Mouse (Mus musculus) hindbrain, embryonic 14.5 days (tissue): Measurements from ENCODE around the gene Hdhd5. TPM values are rescaled to one million over a fixed set of nuclear protein-coding genes. Genes with fewer than 3 reads are reported as not detected.

ENCODE experiments used
- ATAC-seq: fragments of 200-750 bp; cut with Nextera tagmentation; 2 replicates; pipeline ENCODE4 v1.8.0; 2017; ENCODE audit warnings: moderate number of reproducible peaks, mild to moderate bottlenecking, moderate TSS enrichment, moderate library complexity; ENCODE audit not compliant: low FRiP score
- DNase-seq: peaks from one replicate; pipeline ENCODE4 v3.0.0-alpha.2; 2015; ENCODE audit warnings: low spot score
- H3K27ac ChIP-seq: fragments of 300-500 bp; sonication (generic); 2 replicates; pipeline ENCODE4 v1.5.1; 2014; ENCODE audit warnings: mild to moderate bottlenecking, moderate library complexity
- H3K27me3 ChIP-seq: fragments of 300-500 bp; sonication (generic); 2 replicates; pipeline ENCODE4 v1.6.1; 2014; ENCODE audit warnings: mild to moderate bottlenecking, low read length, mixed read lengths; ENCODE audit not compliant: control insufficient read depth, insufficient read depth
- H3K36me3 ChIP-seq: fragments of 300-500 bp; sonication (generic); replicated peaks from 2 replicates; pipeline ENCODE4 v1.6.1; 2014; ENCODE audit not compliant: control insufficient read depth, insufficient read depth
- H3K4me1 ChIP-seq: fragments of 300-500 bp; sonication (generic); replicated peaks from 2 replicates; pipeline ENCODE4 v1.6.1; 2014; ENCODE audit warnings: antibody characterized with exemption, low read length, mixed read lengths; ENCODE audit not compliant: control insufficient read depth, insufficient read depth
- H3K4me2 ChIP-seq: fragments of 300-500 bp; sonication (generic); replicated peaks from 2 replicates; pipeline ENCODE4 v1.6.1; 2014; ENCODE audit warnings: mild to moderate bottlenecking, moderate library complexity
- H3K4me3 ChIP-seq: fragments of 300-500 bp; sonication (generic); replicated peaks from 2 replicates; pipeline ENCODE4 v1.5.1; 2014; ENCODE audit warnings: mild to moderate bottlenecking, low read length
- H3K9ac ChIP-seq: fragments of 300-500 bp; sonication (generic); 2 replicates; pipeline ENCODE4 v1.6.1; 2014
- H3K9me3 ChIP-seq: fragments of 300-500 bp; sonication (generic); 2 replicates; pipeline ENCODE4 v1.6.1; 2016; ENCODE audit warnings: low read length; ENCODE audit not compliant: control insufficient read depth
- WGBS: fragments of 180-500 bp; shearing (Covaris S2); extraction: QIAGEN DNeasy Blood & Tissue Kit; methylation state at CpG from one replicate; pipeline ENCODE4 v1.1.7; 2014; 5-methylcytosine and 5-hydroxymethylcytosine counted together
- polyA plus RNA-seq: library from polyadenylated mRNA; unstranded; fragments of >200 nt; fragmentation: Nextera tagmentation; extraction: Ambion mirVana; gene quantifications from 2 replicates; pipeline ENCODE4 v1.2.1, GENCODE M21; 2014

Gene Hdhd5
- polyA plus RNA-seq = 9.6 and 13.4 TPM in 2 replicates

GRCm38 (mm10) chr6:120531020-120531965 is at the start of gene Hdhd5:
TSS of gene Hdhd5 (minus strand) at chr6:120531319.
- WGBS = under 1% methylated on average over 75 of the region's 75 CpGs
- H3K9me3 ChIP-seq = no peaks in the 10 kb centered on the region
- DNase-seq = peak; percentile 94
- peak within 1 kb of the TSS; percentile 69 for H3K27ac ChIP-seq
- H3K4me3 ChIP-seq = peak within 1 kb of the TSS; percentile 98
- no peaks in the 10 kb centered on the region for H3K27me3 ChIP-seq
- peaks cover 17% of the 10 kb centered on the region; the same call in 1 of the 2 replicates for H3K4me1 ChIP-seq
- peak; percentile 98 for ATAC-seq
- H3K4me2 ChIP-seq = peak within 1 kb of the TSS; percentile 66
- peak within 1 kb of the TSS; percentile 89 for H3K9ac ChIP-seq
- no peaks in the 10 kb centered on the region for H3K36me3 ChIP-seq

- peaks cover 19% of the 10 kb centered on the region for H3K4me1 ChIP-seq
- H3K27me3 ChIP-seq = no peaks in the 10 kb centered on the region
- DNase-seq = peak; percentile 49
- H3K4me2 ChIP-seq = peak overlapping the region; percentile 73
- H3K27ac ChIP-seq = peak overlapping the region; percentile 63; the same call in 1 of the 2 replicates
- no peaks in the 10 kb centered on the region for H3K36me3 ChIP-seq
- ATAC-seq = peak; percentile 9
- H3K9me3 ChIP-seq = no peaks in the 10 kb centered on the region
- peak overlapping the region; percentile 29 for H3K4me3 ChIP-seq
- 0% methylated on average over 1 of the region's 1 CpGs for WGBS
- H3K9ac ChIP-seq = peak overlapping the region; percentile 39; the same call in 1 of the 2 replicates
Observed at GRCm38 (mm10) chr6:120580713-120581015, 49.5 kb upstream of the Hdhd5 start.

GRCm38 (mm10) chr6:120579831-120580712 is 49.0 kb upstream of the Hdhd5 start:
- Histone ChIP-seq H3K9me3 (no peaks in the 10 kb centered on the region), H3K27me3 (no peaks in the 10 kb centered on the region), H3K4me2 (peak overlapping the region; percentile 73), H3K27ac (peak overlapping the region; percentile 63), H3K36me3 (no peaks in the 10 kb centered on the region), H3K9ac (peak overlapping the region; percentile 39), H3K4me3 (peak overlapping the region; percentile 29), H3K4me1 (peaks cover 19% of the 10 kb centered on the region)
- DNase-seq (peak; percentile 75), ATAC-seq (peak; percentile 89)
- under 1% methylated on average over 19 of the region's 23 CpGs for WGBS

- Histone ChIP-seq H3K9me3 (no peaks in the 10 kb centered on the region), H3K4me1 (peaks cover 19% of the 10 kb centered on the region), H3K27ac (peak overlapping the region; percentile 20), H3K27me3 (no peaks in the 10 kb centered on the region), H3K36me3 (no peaks in the 10 kb centered on the region), H3K4me3 (peak overlapping the region; percentile 29), H3K9ac (peak overlapping the region; percentile 39; the same call in 1 of the 2 replicates), H3K4me2 (peak overlapping the region; percentile 73)
- ATAC-seq = no peak
- 2% methylated on average over 21 of the region's 21 CpGs for WGBS
- DNase-seq = peak; percentile 43
Observed at GRCm38 (mm10) chr6:120579110-120579830, 48.2 kb upstream of the Hdhd5 start.

- no peaks in the 10 kb centered on the region for H3K9me3 ChIP-seq
- H3K4me3 ChIP-seq = no peak overlapping the region
- no peak overlapping the region for H3K9ac ChIP-seq
- H3K27me3 ChIP-seq = no peaks in the 10 kb centered on the region
- ATAC-seq = no peak
- no peaks in the 10 kb centered on the region for H3K36me3 ChIP-seq
- H3K27ac ChIP-seq = peak overlapping the region; percentile 20; the same call in 1 of the 2 replicates
- peak overlapping the region; percentile 73; the same call in 1 of the 2 replicates for H3K4me2 ChIP-seq
- H3K4me1 ChIP-seq = peaks cover 19% of the 10 kb centered on the region
- DNase-seq = no peak
- WGBS = 53% methylated on average over 5 of the region's 5 CpGs
Observed at GRCm38 (mm10) chr6:120578471-120578870, 47.4 kb upstream of the Hdhd5 start.

- Histone ChIP-seq H3K4me2 (no peak overlapping the region), H3K27ac (no peak overlapping the region), H3K36me3 (no peaks in the 10 kb centered on the region), H3K4me3 (no peak overlapping the region), H3K9me3 (no peaks in the 10 kb centered on the region), H3K9ac (no peak overlapping the region), H3K27me3 (no peaks in the 10 kb centered on the region), H3K4me1 (0 out of 2 replicates have a peak, but pooled peaks cover 3% of the 10 kb centered on the region)
- 74% methylated on average over 1 of the region's 1 CpGs for WGBS
- DNase-seq (no peak), ATAC-seq (no peak)
Observed at GRCm38 (mm10) chr6:120572372-120572771, 41.3 kb upstream of the Hdhd5 start.

GRCm38 (mm10) chr6:120568257-120568656 is 37.1 kb upstream of the Hdhd5 start:
- no peak for ATAC-seq
- no peak for DNase-seq
- WGBS = 63% methylated on average over 1 of the region's 1 CpGs

GRCm38 (mm10) chr6:120566911-120567909 is 36.1 kb upstream of the Hdhd5 start:
- no peak overlapping the region for H3K4me3 ChIP-seq
- H3K27ac ChIP-seq = no peak overlapping the region
- no peaks in the 10 kb centered on the region for H3K36me3 ChIP-seq
- no peaks in the 10 kb centered on the region for H3K27me3 ChIP-seq
- DNase-seq (no peak), ATAC-seq (no peak)
- H3K9me3 ChIP-seq = no peaks in the 10 kb centered on the region
- H3K4me2 ChIP-seq = no peak overlapping the region
- WGBS = 55% methylated on average over 18 of the region's 18 CpGs
- H3K4me1 ChIP-seq = 0 out of 2 replicates have a peak, but pooled peaks cover 5% of the 10 kb centered on the region
- no peak overlapping the region for H3K9ac ChIP-seq

More at GRCm38 (mm10) chr6:120568257-120568656, 37.1 kb upstream of the Hdhd5 start:
- no peaks in the 10 kb centered on the region for H3K36me3 ChIP-seq
- 0 out of 2 replicates have a peak, but pooled peaks cover 5% of the 10 kb centered on the region for H3K4me1 ChIP-seq
- no peaks in the 10 kb centered on the region for H3K9me3 ChIP-seq
- H3K4me2 ChIP-seq = no peak overlapping the region
- no peak overlapping the region for H3K9ac ChIP-seq
- H3K4me3 ChIP-seq = no peak overlapping the region
- no peaks in the 10 kb centered on the region for H3K27me3 ChIP-seq
- no peak overlapping the region for H3K27ac ChIP-seq
